7 mouse cellular contexts compared by ENCODE assay signal in genomic region chr5:142074561-142075500, GRCm38 (mm10).
A peak's percentile ranks its signal among the peaks of the same experiment; 100 is the strongest.
DNase-seq lines count a peak whose midpoint lies in the region; ATAC-seq and TF ChIP-seq lines count a peak whose summit lies in the region.

No protein-coding gene starts in this region.

- no peak overlapping the region for H3K9ac ChIP-seq in lung, embryonic 14.5 days
- no peak overlapping the region for H3K9ac ChIP-seq in liver, postnatal 0 days (replicated peaks)

- WGBS in lung, embryonic 14.5 days = 36% methylated on average over 13 of the region's 13 CpGs
- 54% methylated on average over 13 of the region's 13 CpGs for WGBS in liver, postnatal 0 days (ENCODE audit: insufficient replicate concordance)

- peak; percentile 2 to 30 for DNase-seq in urinary bladder, adult 18-20 months (ENCODE audit: low spot score in 2 of 2)
- DNase-seq in urinary bladder, postnatal 10 days (ENCODE audit: low spot score) = no peak
- peak; percentile 39 to 42 for DNase-seq in frontal cortex, postnatal 36 days (ENCODE audit: low spot score in 2 of 2)
- DNase-seq in kidney, postnatal 4 days = peak; percentile 51 to 66
- DNase-seq in lung, embryonic 14.5 days = peak; percentile 81
- DNase-seq in right cerebral cortex, postnatal 25 days = peak; percentile 51
- no peak for DNase-seq in liver, postnatal 0 days

- TF ChIP-seq CTCF in lung, embryonic 14.5 days (IDR thresholded peaks at IDR 0.05; ENCODE audit: low read depth) = no peak
- no peak for TF ChIP-seq CTCF in liver, postnatal 0 days (IDR thresholded peaks at IDR 0.05; ENCODE audit: low read depth)

- peak overlapping the region; percentile 10; the same call in 1 of the 2 replicates for H3K27ac ChIP-seq in lung, embryonic 14.5 days (ENCODE audit: low read depth)
- H3K27ac ChIP-seq in liver, postnatal 0 days (ENCODE audit: low read depth) = no peak overlapping the region

- TF ChIP-seq EP300 in liver, postnatal 0 days (IDR thresholded peaks at IDR 0.05; ENCODE audit: low read depth) = no peak

- H3K4me3 ChIP-seq in lung, embryonic 14.5 days (ENCODE audit: low read depth, low read length) = no peak overlapping the region
- no peak overlapping the region for H3K4me3 ChIP-seq in liver, postnatal 0 days (ENCODE audit: low read depth, low read length)

- peak; percentile 75 for ATAC-seq in lung, embryonic 14.5 days (ENCODE audit: insufficient read depth)
- no peak for ATAC-seq in liver, postnatal 0 days

- H3K27me3 ChIP-seq in lung, embryonic 14.5 days (ENCODE audit: insufficient read depth, low read length) = no peaks in the 10 kb centered on the region
- no peaks in the 10 kb centered on the region for H3K27me3 ChIP-seq in liver, postnatal 0 days (ENCODE audit: insufficient read depth, low read length)

- no peaks in the 10 kb centered on the region for H3K9me3 ChIP-seq in lung, embryonic 14.5 days (ENCODE audit: low read depth, low read length)
- peaks cover 2% of the 10 kb centered on the region for H3K9me3 ChIP-seq in liver, postnatal 0 days (ENCODE audit: low read length)

- no peaks in the 10 kb centered on the region for H3K36me3 ChIP-seq in lung, embryonic 14.5 days (ENCODE audit: insufficient read depth)
- no peaks in the 10 kb centered on the region for H3K36me3 ChIP-seq in liver, postnatal 0 days (replicated peaks; ENCODE audit: insufficient read depth, low read length)

- no peak overlapping the region for H3K4me2 ChIP-seq in lung, embryonic 14.5 days
- H3K4me2 ChIP-seq in liver, postnatal 0 days (ENCODE audit: low read depth, low read length) = no peak overlapping the region

- no peaks in the 10 kb centered on the region for H3K4me1 ChIP-seq in lung, embryonic 14.5 days (ENCODE audit: insufficient read depth)
- H3K4me1 ChIP-seq in liver, postnatal 0 days (ENCODE audit: insufficient read depth) = no peaks in the 10 kb centered on the region

Comparison
In these comparisons a context has a peak if more than half of its experiments do, and no peak if none do; other contexts are left out.
1. DNase-seq: peak in urinary bladder, adult 18-20 months (2 of 2), frontal cortex, postnatal 36 days (2 of 2), kidney, postnatal 4 days (2 of 2), lung, embryonic 14.5 days (single experiment) and right cerebral cortex, postnatal 25 days (single experiment); none in urinary bladder, postnatal 10 days (single experiment) and liver, postnatal 0 days (single experiment).